Mouse (Mus musculus) heart, embryonic 11.5 days (tissue): Measurements from ENCODE around the gene Cdca4. TPM values are rescaled to one million over a fixed set of nuclear protein-coding genes. Genes with fewer than 3 reads are reported as not detected.

Experiments
- ATAC-seq: fragments of 200-750 bp; cut with Nextera tagmentation; replicated peaks from 2 replicates; pipeline ENCODE4 v1.8.0; 2017; ENCODE audit warnings: moderate library complexity; ENCODE audit not compliant: insufficient number of reproducible peaks, low FRiP score, low TSS enrichment
- H3K27ac ChIP-seq: fragments of 300-500 bp; sonication (generic); 2 replicates; pipeline ENCODE4 v1.5.1; 2014; ENCODE audit warnings: mild to moderate bottlenecking, low read depth, low read length
- H3K27me3 ChIP-seq: fragments of 300-500 bp; sonication (generic); 2 replicates; pipeline ENCODE4 v1.6.1; 2014; ENCODE audit warnings: mild to moderate bottlenecking, low read length, mixed read lengths; ENCODE audit not compliant: control insufficient read depth, insufficient read depth
- H3K36me3 ChIP-seq: fragments of 300-500 bp; sonication (generic); 2 replicates; pipeline ENCODE4 v1.6.1; 2014; ENCODE audit warnings: mild to moderate bottlenecking, low read length, moderate library complexity, mixed read lengths; ENCODE audit not compliant: control insufficient read depth, insufficient read depth
- H3K4me1 ChIP-seq: fragments of 300-500 bp; sonication (generic); 2 replicates; pipeline ENCODE4 v1.6.1; 2014; ENCODE audit warnings: low read length; ENCODE audit not compliant: control insufficient read depth, insufficient read depth
- H3K4me2 ChIP-seq: fragments of 300-500 bp; sonication (generic); 2 replicates; pipeline ENCODE4 v1.6.1; 2014; ENCODE audit warnings: mild to moderate bottlenecking, moderate library complexity
- H3K4me3 ChIP-seq: fragments of 300-500 bp; sonication (generic); 2 replicates; pipeline ENCODE4 v1.5.1; 2014; ENCODE audit warnings: low read depth, low read length
- H3K9ac ChIP-seq: fragments of 300-500 bp; sonication (generic); 2 replicates; pipeline ENCODE4 v1.6.1; 2014; ENCODE audit warnings: mild to moderate bottlenecking, low read depth, low read length, moderate library complexity
- H3K9me3 ChIP-seq: fragments of 300-500 bp; sonication (generic); replicated peaks from 2 replicates; pipeline ENCODE4 v1.6.1; 2016; ENCODE audit warnings: low read length; ENCODE audit not compliant: control insufficient read depth
- WGBS: fragments of 180-500 bp; shearing (Covaris S2); extraction: QIAGEN DNeasy Blood & Tissue Kit; methylation state at CpG from one replicate; pipeline ENCODE4 v1.1.7; 2014; ENCODE audit not compliant: insufficient replicate concordance; 5-methylcytosine and 5-hydroxymethylcytosine counted together
- polyA plus RNA-seq: library from polyadenylated mRNA; unstranded; fragments of >200 nt; fragmentation: Nextera tagmentation; extraction: Ambion mirVana; gene quantifications from 2 replicates; pipeline ENCODE4 v1.2.1, GENCODE M21; 2014

Gene Cdca4
- polyA plus RNA-seq, 1 experiment from 2014 or later, result 62.8 TPM

GRCm38 (mm10) chr12:112835046-112835445 lies 5.8 kb upstream of the Cdca4 start:
- Histone ChIP-seq H3K27me3 (no peaks in the 10 kb centered on the region), H3K9ac (no peak overlapping the region), H3K4me1 (peaks cover 7% of the 10 kb centered on the region; the same call in 1 of the 2 replicates), H3K9me3 (no peaks in the 10 kb centered on the region), H3K27ac (no peak overlapping the region), H3K4me2 (no peak overlapping the region), H3K36me3 (0 out of 2 replicates have a peak, but pooled peaks cover 4% of the 10 kb centered on the region), H3K4me3 (no peak overlapping the region)
- 55% methylated on average over 2 of the region's 2 CpGs for WGBS
- no peak for ATAC-seq

GRCm38 (mm10) chr12:112833527-112833926 lies 4.3 kb upstream of the Cdca4 start:
- H3K9ac ChIP-seq, result no peak overlapping the region
- H3K4me2 ChIP-seq, result no peak overlapping the region
- peaks cover 7% of the 10 kb centered on the region; the same call in 1 of the 2 replicates for H3K4me1 ChIP-seq
- H3K27me3 ChIP-seq, result no peaks in the 10 kb centered on the region
- H3K36me3 ChIP-seq, result 0 out of 2 replicates have a peak, but pooled peaks cover 4% of the 10 kb centered on the region
- no peak overlapping the region for H3K27ac ChIP-seq
- no peak overlapping the region for H3K4me3 ChIP-seq
- no peak for ATAC-seq
- H3K9me3 ChIP-seq, result no peaks in the 10 kb centered on the region
- WGBS, result 73% methylated on average over 6 of the region's 6 CpGs

- H3K9me3 ChIP-seq, result no peaks in the 10 kb centered on the region
- no peak overlapping the region for H3K27ac ChIP-seq
- WGBS, result 87% methylated on average over 5 of the region's 5 CpGs
- H3K4me1 ChIP-seq, result peaks cover 15% of the 10 kb centered on the region
- no peaks in the 10 kb centered on the region for H3K27me3 ChIP-seq
- H3K36me3 ChIP-seq, result 0 out of 2 replicates have a peak, but pooled peaks cover 7% of the 10 kb centered on the region
- no peak for ATAC-seq
- no peak overlapping the region for H3K4me3 ChIP-seq
- no peak overlapping the region for H3K9ac ChIP-seq
- H3K4me2 ChIP-seq, result no peak overlapping the region
Observed at GRCm38 (mm10) chr12:112832411-112832810, 3.2 kb upstream of the Cdca4 start.

- H3K9me3 ChIP-seq, result no peaks in the 10 kb centered on the region
- peak overlapping the region; percentile 67 for H3K4me2 ChIP-seq
- ATAC-seq, result no peak
- WGBS, result 82% methylated on average over 3 of the region's 3 CpGs
- H3K36me3 ChIP-seq, result peaks cover 10% of the 10 kb centered on the region; the same call in 1 of the 2 replicates
- H3K27ac ChIP-seq, result no peak overlapping the region
- peaks cover 30% of the 10 kb centered on the region for H3K4me1 ChIP-seq
- no peaks in the 10 kb centered on the region for H3K27me3 ChIP-seq
- H3K4me3 ChIP-seq, result peak overlapping the region; percentile 97
- peak overlapping the region; percentile 96 for H3K9ac ChIP-seq
Observed at GRCm38 (mm10) chr12:112830570-112830969, 1.3 kb upstream of the Cdca4 start.

- no peaks in the 10 kb centered on the region for H3K9me3 ChIP-seq
- H3K4me1 ChIP-seq, result peaks cover 31% of the 10 kb centered on the region
- H3K4me3 ChIP-seq, result peak overlapping the region; percentile 97
- 0 out of 2 replicates have a peak, but pooled peaks have one; percentile 0 for ATAC-seq
- H3K36me3 ChIP-seq, result peaks cover 10% of the 10 kb centered on the region; the same call in 1 of the 2 replicates
- H3K27ac ChIP-seq, result peak overlapping the region; percentile 76
- 17% methylated on average over 2 of the region's 2 CpGs for WGBS
- H3K27me3 ChIP-seq, result no peaks in the 10 kb centered on the region
- H3K9ac ChIP-seq, result peak overlapping the region; percentile 96
- peak overlapping the region; percentile 67 for H3K4me2 ChIP-seq
Observed at GRCm38 (mm10) chr12:112830141-112830540, 918 bp upstream of the Cdca4 start.

- Histone ChIP-seq H3K4me2 (peak overlapping the region; percentile 86), H3K4me1 (peaks cover 37% of the 10 kb centered on the region), H3K9ac (peak overlapping the region; percentile 96), H3K27ac (peak overlapping the region; percentile 96), H3K4me3 (peak overlapping the region; percentile 97), H3K9me3 (no peaks in the 10 kb centered on the region), H3K27me3 (no peaks in the 10 kb centered on the region), H3K36me3 (peaks cover 10% of the 10 kb centered on the region)
- peak; percentile 80 for ATAC-seq
- WGBS, result under 1% methylated on average over 48 of the region's 51 CpGs
Observed at GRCm38 (mm10) chr12:112828501-112829243, 551 bp downstream of the Cdca4 start.

- Histone ChIP-seq H3K27me3 (no peaks in the 10 kb centered on the region), H3K27ac (no peak overlapping the region), H3K4me3 (no peak overlapping the region), H3K4me1 (peaks cover 61% of the 10 kb centered on the region), H3K9ac (no peak overlapping the region), H3K4me2 (no peak overlapping the region), H3K36me3 (peaks cover 11% of the 10 kb centered on the region), H3K9me3 (no peaks in the 10 kb centered on the region)
- WGBS, result 81% methylated on average over 5 of the region's 5 CpGs
- no peak for ATAC-seq
Observed at GRCm38 (mm10) chr12:112825901-112826300, 3.3 kb downstream of the Cdca4 start.

GRCm38 (mm10) chr12:112823221-112823620 lies 6.0 kb downstream of the Cdca4 start:
- Histone ChIP-seq H3K9ac (no peak overlapping the region), H3K4me3 (no peak overlapping the region), H3K36me3 (peaks cover 30% of the 10 kb centered on the region), H3K4me2 (0 out of 2 replicates have a peak overlapping the region, but pooled peaks have one; percentile 15), H3K27ac (peak overlapping the region; percentile 10; the same call in 1 of the 2 replicates), H3K9me3 (no peaks in the 10 kb centered on the region), H3K4me1 (peaks cover 54% of the 10 kb centered on the region), H3K27me3 (no peaks in the 10 kb centered on the region)
- ATAC-seq, result no peak
- 66% methylated on average over 4 of the region's 4 CpGs for WGBS
